Mouse (Mus musculus): ENCODE results near the gene Elp5.
"Not testable (repeated sequence)": the region's sequence is repeated elsewhere in the genome, so short reads cannot be mapped to it uniquely, and the experiment has no call there.

Gene Elp5

GRCm38 (mm10) chr11:69982225-69982624, at the start of gene Elp5:
Gene Elp5 (minus strand): TSS chr11:69982517.
- DNase-seq (ENCODE audit: low spot score), result no peak

DNA sequence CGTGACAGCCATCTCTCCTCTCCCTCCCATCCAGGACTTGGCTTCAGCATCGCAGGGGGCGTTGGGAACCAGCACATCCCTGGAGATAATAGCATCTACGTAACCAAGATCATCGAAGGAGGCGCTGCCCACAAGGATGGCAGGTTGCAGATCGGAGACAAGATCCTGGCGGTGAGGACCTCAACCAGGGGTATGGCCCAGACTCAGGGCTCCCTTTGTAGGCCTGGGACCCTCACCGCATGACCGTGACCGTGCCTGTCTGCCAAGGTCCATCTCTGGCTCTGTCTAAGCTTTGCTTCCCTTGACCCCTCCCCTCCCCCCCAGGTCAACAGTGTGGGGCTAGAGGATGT, 49.0 kb upstream of the Elp5 start:
- no peak for DNase-seq (ENCODE audit: low spot score)

DNA sequence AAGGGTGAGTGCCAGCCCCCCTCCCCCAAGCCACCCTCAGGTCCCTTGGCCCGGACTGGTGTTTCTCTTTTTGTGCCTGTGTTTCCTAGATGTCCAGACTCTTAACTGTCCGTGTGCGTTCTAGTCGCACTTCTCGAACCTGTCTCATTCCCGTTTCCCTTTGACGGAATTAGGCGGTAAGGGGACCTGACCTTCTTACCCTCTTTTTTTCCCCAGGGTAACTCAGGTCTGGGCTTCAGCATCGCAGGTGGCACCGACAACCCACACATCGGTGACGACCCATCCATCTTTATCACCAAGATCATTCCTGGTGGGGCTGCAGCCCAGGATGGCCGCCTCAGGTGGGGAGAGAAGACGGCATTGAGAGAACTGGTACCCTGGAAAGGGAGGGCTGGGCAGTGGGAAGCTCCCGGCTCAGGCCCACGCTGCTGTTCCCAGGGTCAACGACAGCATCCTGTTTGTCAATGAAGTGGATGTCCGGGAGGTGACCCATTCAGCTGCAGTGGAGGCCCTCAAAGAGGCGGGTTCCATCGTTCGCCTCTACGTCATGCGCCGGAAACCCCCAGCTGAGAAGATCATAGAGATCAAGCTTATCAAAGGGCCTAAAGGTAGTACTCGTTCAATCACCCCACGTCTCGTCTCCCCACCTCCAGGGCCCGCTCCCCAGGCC, 48.5 kb upstream of the Elp5 start:
- DNase-seq (ENCODE audit: low spot score), result no peak

GRCm38 (mm10) chr11:70029829-70030550, 47.7 kb upstream of the Elp5 start:
- no peak for DNase-seq (ENCODE audit: low spot score)

- no peak for DNase-seq (ENCODE audit: low spot score)
Observed at GRCm38 (mm10) chr11:70029130-70029801, 46.9 kb upstream of the Elp5 start.

- no peak for DNase-seq (ENCODE audit: low spot score)
Observed at GRCm38 (mm10) chr11:70028401-70029129, 46.2 kb upstream of the Elp5 start.

GRCm38 (mm10) chr11:70027397-70027796, 45.1 kb upstream of the Elp5 start:
- no peak for DNase-seq (ENCODE audit: low spot score)

GRCm38 (mm10) chr11:70026689-70027088, 44.4 kb upstream of the Elp5 start:
- no peak for DNase-seq (ENCODE audit: low spot score)

GRCm38 (mm10) chr11:70024151-70024514, 41.8 kb upstream of the Elp5 start:
- no peak for DNase-seq (ENCODE audit: low spot score)

- DNase-seq (ENCODE audit: low spot score), result no peak
Observed at GRCm38 (mm10) chr11:70023481-70024150, 41.3 kb upstream of the Elp5 start.

GRCm38 (mm10) chr11:70021264-70022132, 39.2 kb upstream of the Elp5 start:
- peak; percentile 98 for DNase-seq (ENCODE audit: low spot score)

- no peak for DNase-seq (ENCODE audit: low spot score)
Observed at GRCm38 (mm10) chr11:70020731-70021263, 38.5 kb upstream of the Elp5 start.

DNA sequence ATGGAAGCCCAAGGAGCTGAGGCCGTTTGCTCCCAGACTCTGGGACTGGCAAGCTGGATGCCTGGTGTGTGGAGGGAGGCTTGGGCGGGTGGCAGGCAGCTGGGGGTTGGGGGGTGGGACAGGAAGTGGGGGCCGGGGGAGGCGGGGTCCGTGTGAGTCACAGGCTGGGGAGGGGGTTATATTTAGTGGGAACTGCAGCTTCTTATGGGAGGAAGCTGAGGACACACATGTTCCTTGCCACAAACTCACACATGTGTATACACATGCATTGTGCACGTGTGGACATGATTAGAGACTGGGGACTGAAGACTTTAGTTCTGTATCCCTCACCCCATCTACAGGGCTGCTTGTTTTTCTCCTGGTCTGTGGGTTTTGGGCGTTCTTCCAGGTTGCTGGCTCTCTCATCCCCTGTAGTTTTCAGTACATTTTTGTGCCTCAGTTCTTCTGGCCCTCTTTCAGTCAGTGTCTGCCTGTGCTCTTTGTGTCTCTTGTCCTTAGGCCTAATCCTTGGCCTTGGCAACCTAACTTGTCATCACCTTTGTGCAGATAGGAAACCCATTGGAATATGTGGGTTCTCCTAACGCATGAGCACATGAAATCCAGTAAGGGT, 37.8 kb upstream of the Elp5 start:
- DNase-seq (ENCODE audit: low spot score), result no peak

GRCm38 (mm10) chr11:70019495-70020021, 37.2 kb upstream of the Elp5 start:
- DNase-seq (ENCODE audit: low spot score), result no peak

GRCm38 (mm10) chr11:70018131-70018990, 36.0 kb upstream of the Elp5 start:
- DNase-seq (ENCODE audit: low spot score), result no peak

DNA sequence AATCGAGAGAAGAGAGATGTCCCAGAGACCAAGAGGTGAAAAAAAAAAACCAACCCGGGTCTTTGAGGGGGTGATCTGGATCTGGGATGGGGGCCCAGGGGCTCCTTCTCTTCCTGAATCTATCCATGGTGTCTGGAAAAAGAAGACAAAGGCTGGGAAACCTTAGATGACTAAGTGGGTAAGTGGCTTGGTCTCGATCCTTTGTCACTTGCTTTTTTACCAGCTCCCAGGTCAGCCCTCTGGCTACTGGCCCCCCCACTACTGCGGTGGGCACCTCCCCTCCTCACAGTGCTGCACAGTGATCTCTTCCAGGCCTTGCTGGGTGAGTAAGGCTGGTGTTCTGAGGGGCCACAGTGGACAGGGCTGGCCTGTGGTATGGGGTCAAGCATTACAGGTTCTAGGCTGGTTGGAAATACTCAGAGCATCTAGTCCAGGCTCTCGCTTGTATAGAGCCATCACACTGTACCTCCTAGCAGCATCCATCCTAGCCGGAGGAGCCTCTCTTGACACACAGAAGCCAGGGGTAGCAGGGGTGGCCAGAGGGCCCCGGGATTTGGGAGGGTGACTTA, 35.0 kb upstream of the Elp5 start:
- DNase-seq (ENCODE audit: low spot score), result no peak

DNA sequence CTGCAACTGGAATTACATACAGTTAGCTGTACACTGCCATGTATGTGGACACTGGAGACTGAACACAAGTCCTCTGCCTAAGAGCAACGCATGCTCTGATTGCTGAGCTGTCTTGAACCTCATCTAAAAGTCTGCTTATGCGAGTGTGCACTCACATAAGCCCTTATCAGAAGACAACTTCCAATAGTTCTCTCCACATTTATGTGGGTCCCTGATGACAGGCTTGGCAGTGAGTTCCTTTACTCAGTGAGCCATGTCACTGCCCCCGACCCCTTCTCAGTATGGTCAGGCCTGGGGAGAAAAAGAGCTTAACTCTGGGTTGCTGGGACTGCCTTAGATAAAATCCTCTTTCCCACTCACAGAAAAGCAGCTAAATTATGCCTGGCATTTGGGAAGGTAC, 34.4 kb upstream of the Elp5 start, which contains the start of gene Dlg4:
TSS of gene Dlg4 (plus strand) at position 274 of the 400 bp plus-strand sequence.
- DNase-seq (ENCODE audit: low spot score), result no peak

- DNase-seq (ENCODE audit: low spot score), result not testable (repeated sequence)
Observed at GRCm38 (mm10) chr11:70016177-70016576, 33.9 kb upstream of the Elp5 start.

- DNase-seq (ENCODE audit: low spot score), result no peak
Observed at GRCm38 (mm10) chr11:70015677-70016076, 33.4 kb upstream of the Elp5 start.
